Mouse (Mus musculus): ENCODE measurements around the gene Spaca7.
"Not testable (repeated sequence)": the region's sequence is repeated elsewhere in the genome, so short reads cannot be mapped to it uniquely, and the experiment has no call there.

Spaca7 gene

DNA sequence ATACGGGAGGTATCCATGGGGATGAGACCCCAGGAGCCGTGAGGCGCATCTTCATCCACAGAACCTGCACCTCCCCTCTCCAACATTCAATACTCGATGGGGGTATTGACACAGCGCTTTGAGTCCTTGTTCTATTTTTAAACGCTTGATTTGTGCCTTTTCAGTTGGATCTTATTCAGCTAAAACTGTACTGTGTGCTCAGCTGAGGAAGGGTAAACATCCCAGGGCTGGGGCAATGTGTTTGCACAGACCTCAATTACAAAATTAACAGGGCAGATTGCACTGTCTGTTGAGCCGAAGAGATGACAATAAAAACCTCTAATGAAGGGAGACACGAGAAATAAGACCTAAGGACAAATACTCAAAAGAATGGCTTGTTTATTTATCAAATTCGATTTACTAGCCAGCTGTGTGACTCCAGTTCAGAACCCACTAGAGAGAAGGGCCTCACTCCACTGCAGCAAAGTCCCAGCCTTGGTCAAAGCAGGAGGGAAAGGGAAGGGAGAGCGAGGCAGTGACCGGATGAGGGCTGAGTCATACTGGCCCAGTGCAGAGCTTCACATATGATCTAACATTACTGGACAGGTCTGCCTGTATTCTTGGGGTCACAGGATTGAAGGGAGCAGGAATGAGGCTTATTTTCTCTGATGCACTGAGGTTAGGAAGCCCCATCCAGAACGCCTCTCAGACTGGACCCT is 37.1 kb downstream of the Spaca7 start:
- DNase-seq: no peak

DNA sequence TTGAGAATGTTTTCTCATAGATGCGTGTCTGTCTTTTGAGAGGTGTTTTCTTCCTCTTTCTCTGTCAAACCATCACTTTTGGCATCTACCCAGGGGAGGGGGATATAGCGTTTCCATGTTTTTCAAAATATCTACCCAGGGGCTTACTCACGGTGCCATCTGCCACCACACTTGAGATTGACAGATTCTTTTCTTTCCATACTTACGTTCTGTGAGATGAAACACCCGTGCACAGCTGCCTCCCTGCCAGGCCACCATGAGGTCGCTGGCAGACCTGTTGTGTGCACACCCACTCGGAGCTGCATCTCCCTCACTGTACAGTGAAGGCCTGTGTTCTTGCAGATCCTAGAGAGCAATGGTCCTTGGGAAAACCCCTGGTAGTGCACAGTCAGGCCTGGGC is 40.4 kb downstream of the Spaca7 start:
- no peak for DNase-seq

DNA sequence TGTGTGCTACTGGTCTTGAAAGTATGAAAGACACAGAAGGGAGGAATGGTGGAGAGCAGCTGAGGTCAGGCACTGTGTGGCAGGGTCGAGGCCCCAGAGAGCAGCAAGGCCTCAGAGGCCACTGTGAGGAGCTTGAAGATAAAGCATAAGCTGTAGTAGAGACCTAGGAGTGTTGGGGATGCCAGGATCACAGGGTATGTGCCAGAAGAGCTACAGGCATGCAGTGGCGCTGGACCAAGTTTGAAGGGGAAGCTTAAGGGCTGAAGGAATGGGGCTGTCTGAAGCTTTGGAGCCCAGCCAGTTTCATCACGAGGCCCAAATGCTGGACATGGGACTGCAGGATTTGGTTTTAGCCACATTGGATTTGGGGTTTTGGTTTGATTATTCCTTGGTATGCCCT is 44.5 kb downstream of the Spaca7 start:
- not testable (repeated sequence) for DNase-seq

DNA sequence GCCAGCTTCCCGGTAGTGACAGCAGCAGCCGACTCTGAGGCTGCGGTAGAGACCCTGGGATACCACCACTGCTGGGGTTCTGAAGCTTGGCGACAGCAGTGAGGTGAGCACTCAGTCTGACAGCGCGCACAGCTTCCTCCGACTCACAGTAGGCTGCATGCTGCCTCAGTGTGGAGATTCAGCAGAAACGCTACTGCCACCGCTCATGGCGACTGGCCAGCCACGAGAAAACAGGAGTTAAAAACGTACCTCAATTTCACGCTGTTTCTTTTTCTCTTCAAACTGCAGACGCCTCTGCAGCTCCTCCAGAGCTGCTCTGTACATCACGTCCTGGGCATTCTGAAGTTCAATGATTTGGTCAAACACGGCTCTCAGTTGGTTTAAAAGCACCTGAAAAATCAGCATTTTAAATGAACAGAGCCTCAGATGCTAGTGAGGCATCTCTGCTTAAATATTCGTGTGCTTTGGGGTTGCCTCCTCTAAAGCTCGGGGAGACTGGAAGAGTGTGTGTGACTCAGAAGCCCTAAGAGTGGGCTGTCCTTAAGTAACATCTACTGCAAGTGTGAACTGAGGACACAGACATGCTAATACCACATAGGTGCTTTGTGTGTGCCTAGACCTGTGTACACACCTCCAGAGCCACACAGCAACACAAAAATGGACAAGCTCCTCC is 48.9 kb downstream of the Spaca7 start:
- no peak for DNase-seq

DNA sequence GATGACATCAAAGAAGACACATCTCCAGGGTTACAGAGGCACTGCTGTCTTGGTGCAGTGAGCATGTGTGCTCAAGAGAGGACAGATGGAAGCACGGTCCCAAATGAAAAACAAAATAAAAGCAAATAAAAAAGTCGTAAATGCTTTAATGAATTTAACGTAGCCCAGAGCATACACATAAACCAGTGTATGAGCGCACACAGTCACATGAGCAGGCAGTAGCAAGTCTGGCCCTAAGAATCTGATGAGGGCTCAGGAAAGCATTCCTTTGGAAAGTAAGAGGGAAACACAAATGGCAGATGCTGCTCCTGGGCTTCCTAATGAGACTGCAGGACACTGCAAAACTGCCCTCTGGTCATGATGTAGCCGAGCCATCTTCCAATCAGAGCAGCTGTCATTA is 53.1 kb downstream of the Spaca7 start:
- no peak for DNase-seq

DNA sequence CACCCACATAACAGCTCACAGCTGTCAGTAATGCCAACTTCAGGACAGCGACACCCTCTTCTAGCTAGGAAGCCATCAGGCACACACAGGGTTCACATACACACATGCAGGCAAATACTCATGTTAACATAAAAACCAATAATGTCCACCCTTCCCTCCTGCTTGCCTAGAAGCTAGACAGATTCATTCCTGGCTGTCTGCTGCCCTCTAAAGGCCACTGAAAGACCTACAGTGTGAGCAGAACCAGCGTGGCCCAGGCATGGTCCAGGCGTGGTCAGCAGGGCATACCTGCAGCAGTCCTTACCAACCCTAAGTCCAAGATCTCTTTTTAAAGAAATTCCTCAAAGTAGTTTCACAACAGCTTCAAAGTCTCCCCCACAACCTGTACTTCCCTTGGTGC is 56.2 kb downstream of the Spaca7 start:
- no peak for DNase-seq

DNA sequence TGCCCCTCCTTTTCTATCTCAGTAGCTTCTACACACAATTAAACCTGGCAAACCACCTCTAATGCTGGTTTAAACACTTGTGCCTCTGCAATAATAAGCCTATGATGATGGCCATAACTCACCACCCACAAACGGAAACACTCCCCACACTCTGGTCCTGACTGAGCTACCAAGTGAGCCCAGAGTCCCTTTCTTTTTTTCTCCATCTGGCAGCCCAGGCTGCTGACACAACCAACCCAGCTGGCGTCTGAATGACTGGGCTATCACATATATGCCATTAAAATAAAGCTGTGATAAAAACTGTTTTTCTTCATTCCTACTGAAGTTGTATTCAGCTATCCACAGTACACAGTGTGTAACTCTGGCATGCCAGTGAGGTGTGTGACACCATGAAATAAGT is 62.5 kb downstream of the Spaca7 start:
- DNase-seq: no peak

DNA sequence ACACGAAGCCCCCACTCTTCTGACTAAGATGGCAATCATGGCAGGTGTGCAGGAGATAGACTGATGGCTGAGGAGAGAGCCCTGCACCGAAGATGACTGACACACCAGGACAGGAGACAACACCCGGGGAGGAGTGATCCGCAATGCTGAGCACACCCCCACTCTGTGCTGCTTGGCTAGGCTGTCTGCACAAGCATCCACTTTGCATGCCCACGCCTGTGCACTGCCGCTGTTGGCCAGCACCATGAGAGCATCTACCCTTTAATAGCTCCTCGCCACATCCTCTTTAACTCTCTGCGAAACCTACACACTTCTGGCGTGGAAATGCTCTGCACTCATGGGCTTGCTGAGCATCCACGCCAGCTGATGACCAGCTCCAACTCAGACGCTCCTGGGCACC is 65.6 kb downstream of the Spaca7 start:
- DNase-seq: no peak

DNA sequence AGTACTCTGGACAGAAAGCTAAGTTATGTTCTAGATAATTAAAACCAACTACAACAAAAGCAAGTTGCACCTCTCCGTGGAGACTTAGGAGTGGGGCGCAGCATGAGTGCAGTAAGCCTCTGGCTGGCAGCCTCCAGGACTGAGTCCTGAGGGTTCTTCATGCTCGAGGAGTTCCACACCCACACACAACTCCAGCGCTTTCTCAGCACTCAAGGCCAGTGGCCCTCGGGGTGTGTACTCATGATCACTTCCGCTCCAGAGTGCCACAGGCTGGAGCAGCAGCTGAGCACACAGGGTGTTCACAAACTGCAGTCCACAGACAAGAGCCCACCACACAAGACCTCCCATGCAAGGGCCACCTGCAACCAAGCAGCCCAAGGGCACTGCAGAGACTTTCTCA is 68.7 kb downstream of the Spaca7 start:
- DNase-seq: no peak

DNA sequence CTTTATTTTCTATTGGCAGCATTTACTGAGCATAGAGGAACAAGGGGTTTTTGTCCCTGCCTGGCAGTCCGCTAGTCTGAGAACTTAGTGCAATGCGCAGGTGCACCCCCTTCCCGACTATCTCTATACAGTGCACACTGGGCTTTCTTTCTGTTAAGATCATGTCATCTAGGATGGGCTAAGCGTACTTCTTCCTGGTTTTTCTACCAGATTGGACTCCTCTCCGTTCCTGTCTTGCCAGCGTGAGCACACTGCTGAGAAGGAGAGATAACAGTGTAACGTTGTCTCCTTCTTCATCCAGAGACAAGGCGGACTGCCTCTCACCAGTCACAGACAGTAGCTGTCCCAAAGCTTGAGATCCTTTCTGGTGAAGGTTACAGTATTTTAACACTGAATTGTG is 71.5 kb downstream of the Spaca7 start:
- no peak for DNase-seq

DNA sequence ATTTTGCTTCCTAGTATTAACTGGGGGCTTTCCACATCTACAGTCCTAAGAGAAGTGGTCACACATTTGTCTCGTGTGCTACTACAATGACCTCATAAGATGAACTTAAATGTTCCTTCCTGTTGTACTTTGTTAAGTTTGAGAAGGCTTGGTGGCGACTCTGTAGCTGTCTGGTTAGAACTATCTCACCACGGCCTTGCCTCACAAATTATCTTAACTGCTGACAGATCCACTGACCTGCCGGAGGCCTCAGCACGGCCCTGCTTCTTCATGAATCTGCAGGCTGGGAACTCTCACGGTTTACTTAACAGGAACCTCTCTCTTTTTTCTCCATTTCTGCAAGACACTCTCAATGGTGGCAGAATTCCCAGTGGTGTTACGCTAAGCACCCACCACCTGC is 72.1 kb downstream of the Spaca7 start:
- no peak for DNase-seq

DNA sequence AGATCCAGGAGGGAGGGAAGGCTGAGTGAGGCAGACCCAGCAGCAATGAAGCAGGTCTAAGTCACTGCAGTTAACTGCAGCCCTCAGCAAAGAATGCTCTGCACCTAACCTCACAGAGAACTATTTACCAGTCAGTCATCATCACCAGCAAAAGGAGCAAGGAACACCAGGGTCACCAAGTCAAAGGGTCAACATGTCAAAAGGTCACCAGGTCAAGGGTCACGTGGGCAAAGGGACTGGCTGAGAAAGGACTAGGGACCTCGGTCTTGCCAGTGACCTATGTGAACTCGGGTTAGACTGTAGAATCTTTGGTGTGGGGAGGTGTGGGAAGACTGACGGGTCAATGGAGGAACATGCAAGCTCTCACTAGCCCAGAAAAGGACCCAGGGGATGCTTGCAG is 73.7 kb downstream of the Spaca7 start:
- no peak for DNase-seq

DNA sequence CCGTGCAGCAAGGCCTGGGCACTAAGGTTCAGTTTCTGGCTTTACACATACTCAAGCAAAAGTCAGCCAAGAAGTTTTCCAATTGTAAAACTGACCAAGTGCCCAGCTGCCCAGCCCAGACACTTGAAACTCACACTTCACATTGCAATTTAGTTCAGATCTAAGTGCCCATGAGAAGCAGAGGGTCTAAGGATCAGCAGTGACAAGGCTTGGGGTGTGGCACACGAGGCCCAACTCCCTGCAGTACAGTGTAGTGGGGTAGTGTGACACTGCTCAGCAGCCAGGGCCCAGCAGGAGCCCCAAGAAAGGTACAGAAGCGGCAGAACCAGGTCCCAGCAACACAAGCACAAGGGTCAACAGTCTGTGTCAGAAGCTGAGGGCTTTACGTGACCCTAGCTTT is 76.1 kb downstream of the Spaca7 start:
- DNase-seq: no peak
